Mouse (Mus musculus) liver, embryonic 18 days (tissue): ENCODE measurements around the gene Ell2. TPM values are rescaled to one million over a fixed set of nuclear protein-coding genes. Genes with fewer than 3 reads are reported as not detected.

Experiments
- polyA plus RNA-seq: library from polyadenylated mRNA; depleted of rRNA; stranded (reverse); fragments of >200 nt; gene quantifications from 2 replicates; pipeline ENCODE4 v1.2.3, GENCODE M21; 2012; rRNA removed

Ell2 gene
- polyA plus RNA-seq: 17.8 and 19.4 TPM in 2 replicates

DNA sequence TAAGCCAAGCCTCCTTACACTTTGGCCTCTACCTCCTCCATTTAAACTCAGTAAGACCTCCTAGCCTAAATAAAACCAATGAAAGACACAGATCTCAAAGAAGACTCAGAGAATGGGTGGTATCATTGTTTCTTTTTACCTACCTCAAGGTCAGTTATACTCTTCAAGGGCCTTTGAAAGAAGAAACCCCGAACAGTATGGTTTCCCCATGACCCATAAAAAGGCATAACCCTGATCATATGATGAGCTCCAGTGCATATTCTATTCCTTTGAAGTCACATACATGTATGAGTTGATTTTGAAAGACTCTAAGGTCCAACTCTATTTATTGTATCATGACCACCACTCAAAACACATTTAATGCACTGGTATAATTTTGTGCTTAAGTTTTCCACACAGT lies at the start of gene Ell2:
TSS of gene Ell2 (plus strand) at position 301 of the 400 bp plus-strand sequence.

Other genes with a start within 250 kb of the Ell2 start
- 86.7 and 92.6 TPM in 2 replicates for gene Glrx, start 133.1 kb downstream of the Ell2 start, polyA plus RNA-seq
- gene Rhobtb3, start 237.2 kb downstream of the Ell2 start, polyA plus RNA-seq: 2.9 and 3.4 TPM in 2 replicates